Mouse (Mus musculus) cortical plate, adult 2 months (tissue): ENCODE measurements around the gene Pyy. TPM values are rescaled to one million over a fixed set of nuclear protein-coding genes. Genes with fewer than 3 reads are reported as not detected.

Experiments
- H3K27ac ChIP-seq: fragments of 200-500 bp; 2 replicates; pipeline ENCODE4 v1.5.1; 2012; ENCODE audit warnings: low read length, control low read depth, inconsistent platforms; ENCODE audit not compliant: insufficient read depth
- H3K4me1 ChIP-seq: fragments of 200-500 bp; 2 replicates; pipeline ENCODE4 v1.6.1; 2011; ENCODE audit warnings: low read length; ENCODE audit not compliant: control insufficient read depth, insufficient read depth
- H3K4me3 ChIP-seq: fragments of 200-500 bp; 2 replicates; pipeline ENCODE4 v1.5.1; 2011; ENCODE audit warnings: mild to moderate bottlenecking, low read length, control low read depth; ENCODE audit not compliant: insufficient read depth
- CTCF ChIP-seq: fragments of 200-500 bp; IDR thresholded peaks from 2 replicates; pipeline ENCODE4 v1.5.1; 2011; ENCODE audit warnings: mild to moderate bottlenecking, control low read depth, low read length; ENCODE audit not compliant: insufficient read depth; ENCODE audit errors: extremely low read depth
- POLR2A ChIP-seq: fragments of 200-500 bp; IDR thresholded peaks from 2 replicates; pipeline ENCODE4 v1.6.1; 2011; ENCODE audit warnings: mild to moderate bottlenecking, low read length, control low read depth; ENCODE audit not compliant: insufficient read depth; ENCODE audit errors: extremely low read depth
- polyA plus RNA-seq: library from polyadenylated mRNA; depleted of rRNA; stranded (reverse); fragments of >200 nt; gene quantifications from 2 replicates; pipeline ENCODE4 v1.2.3, GENCODE M21; 2012

Gene Pyy
- polyA plus RNA-seq, 1 experiment: not detected

- H3K27ac ChIP-seq: no peak overlapping the region
- no peaks in the 10 kb centered on the region for H3K4me1 ChIP-seq
- no peak overlapping the region for H3K4me3 ChIP-seq
- no peak for TF ChIP-seq POLR2A
- peak; percentile 55 for TF ChIP-seq CTCF
These were observed 32.9 kb upstream of the Pyy start for GRCm38 (mm10) chr11:102140508-102140907.

DNA sequence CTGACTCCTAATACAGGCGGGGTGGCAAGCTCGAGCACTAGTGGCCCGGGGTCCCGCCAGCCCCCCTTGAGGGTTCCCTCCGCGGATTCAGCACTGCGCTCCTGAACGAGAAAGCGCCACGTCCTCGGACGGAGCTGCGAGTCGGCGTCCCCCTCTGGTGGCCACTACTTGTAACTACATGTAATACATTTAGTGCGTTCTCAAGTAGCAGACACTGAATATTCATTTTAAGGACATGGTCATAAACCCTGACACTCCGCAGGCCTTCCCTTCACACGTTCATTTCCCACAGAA, 30.8 kb upstream of the Pyy start:
- TF ChIP-seq CTCF: peak; percentile 86
- TF ChIP-seq POLR2A: no peak
- no peaks in the 10 kb centered on the region for H3K4me1 ChIP-seq
- no peak overlapping the region for H3K4me3 ChIP-seq
- H3K27ac ChIP-seq: no peak overlapping the region

GRCm38 (mm10) chr11:102137625-102138446, 30.2 kb upstream of the Pyy start:
- H3K27ac ChIP-seq: no peak overlapping the region
- TF ChIP-seq CTCF (no peak), POLR2A (no peak)
- H3K4me1 ChIP-seq: no peaks in the 10 kb centered on the region
- H3K4me3 ChIP-seq: no peak overlapping the region

- no peak overlapping the region for H3K4me3 ChIP-seq
- H3K27ac ChIP-seq: no peak overlapping the region
- no peaks in the 10 kb centered on the region for H3K4me1 ChIP-seq
- no peak for TF ChIP-seq CTCF
- no peak for TF ChIP-seq POLR2A
These were observed 26.9 kb upstream of the Pyy start for GRCm38 (mm10) chr11:102134516-102134915.

GRCm38 (mm10) chr11:102117386-102117785, 9.8 kb upstream of the Pyy start:
- H3K4me1 ChIP-seq: no peaks in the 10 kb centered on the region
- TF ChIP-seq POLR2A: no peak
- no peak for TF ChIP-seq CTCF
- H3K4me3 ChIP-seq: no peak overlapping the region
- H3K27ac ChIP-seq: no peak overlapping the region

DNA sequence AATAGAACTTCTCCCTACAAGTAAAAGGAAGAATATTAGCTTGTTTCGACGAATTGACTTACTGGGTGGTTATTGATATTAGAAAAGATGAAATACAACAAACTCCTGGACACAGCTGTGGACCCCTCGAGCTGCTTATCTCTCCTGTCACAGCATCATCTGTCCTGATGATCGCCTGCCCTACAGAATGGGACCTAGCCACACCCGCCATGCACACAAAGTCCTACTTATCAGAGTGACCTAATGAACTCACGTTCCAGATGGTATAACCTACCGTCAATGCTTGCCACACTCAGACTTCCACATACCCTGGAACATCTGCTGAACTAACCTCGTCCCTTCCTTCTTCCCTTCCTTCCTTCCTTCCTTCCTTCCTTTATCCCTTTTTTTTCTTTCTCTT, 8.6 kb upstream of the Pyy start:
- no peak overlapping the region for H3K27ac ChIP-seq
- no peak overlapping the region for H3K4me3 ChIP-seq
- no peaks in the 10 kb centered on the region for H3K4me1 ChIP-seq
- TF ChIP-seq POLR2A (no peak), CTCF (no peak)

GRCm38 (mm10) chr11:102111576-102111975, 3.9 kb upstream of the Pyy start:
- TF ChIP-seq POLR2A (no peak), CTCF (no peak)
- H3K27ac ChIP-seq: no peak overlapping the region
- no peaks in the 10 kb centered on the region for H3K4me1 ChIP-seq
- no peak overlapping the region for H3K4me3 ChIP-seq

DNA sequence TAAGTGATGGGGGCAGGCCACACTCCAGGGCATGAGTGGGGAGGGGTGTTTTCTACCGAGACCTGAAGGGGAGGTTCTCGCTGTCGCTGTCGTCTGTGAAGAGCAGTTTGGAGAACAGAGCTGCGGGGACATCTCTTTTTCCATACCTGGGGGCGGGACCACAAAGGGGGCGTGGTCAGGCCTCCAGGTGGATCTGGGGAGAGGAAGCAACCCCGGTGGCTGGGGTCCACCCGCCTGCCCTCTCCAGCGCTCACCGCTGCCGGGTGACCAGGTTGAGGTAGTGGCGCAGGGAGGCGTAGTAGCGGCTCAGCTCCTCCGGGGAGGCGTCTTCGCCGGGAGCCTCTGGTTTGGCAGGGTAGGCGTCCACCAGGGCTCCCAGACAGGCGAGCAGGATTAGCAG, 721 bp downstream of the Pyy start:
- H3K4me3 ChIP-seq: no peak overlapping the region
- TF ChIP-seq CTCF (no peak), POLR2A (no peak)
- H3K4me1 ChIP-seq: no peaks in the 10 kb centered on the region
- no peak overlapping the region for H3K27ac ChIP-seq

DNA sequence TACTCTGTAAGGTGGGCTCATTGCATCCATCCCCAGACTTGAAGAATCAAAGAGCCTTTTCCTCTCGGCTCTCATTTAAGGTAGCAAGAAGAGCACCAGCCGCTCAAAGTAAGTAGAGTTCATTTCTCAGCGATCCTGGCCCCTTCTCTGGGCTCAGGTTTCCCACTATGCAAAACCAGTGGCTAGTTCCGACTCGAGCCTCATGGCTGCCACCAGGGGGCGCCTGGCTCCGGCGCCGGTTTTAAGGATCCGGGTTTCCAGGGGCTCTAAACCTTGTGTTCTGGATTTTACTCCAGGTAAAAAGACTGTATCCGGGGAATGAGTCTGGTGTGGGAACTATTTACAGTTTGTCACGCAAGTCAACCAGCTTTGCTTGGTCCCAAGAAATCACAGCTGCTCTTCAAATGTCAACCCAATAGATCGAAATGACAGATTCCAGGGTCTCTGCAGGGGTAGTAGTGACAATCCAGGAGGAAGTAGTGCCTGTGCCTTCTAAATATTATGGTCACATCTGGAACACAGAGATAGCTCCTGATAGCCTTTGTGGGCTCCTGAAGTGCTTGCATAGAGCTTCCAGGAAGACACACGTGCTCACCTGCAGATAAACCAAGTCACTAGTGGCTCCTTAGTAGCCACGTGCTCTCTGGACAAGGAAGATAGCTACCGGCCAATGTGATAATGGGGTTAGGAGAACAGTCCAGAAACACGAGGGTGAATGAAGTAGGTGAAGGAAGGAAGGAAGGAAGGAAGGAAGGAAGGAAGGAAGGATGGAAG, 5.0 kb downstream of the Pyy start:
- no peaks in the 10 kb centered on the region for H3K4me1 ChIP-seq
- H3K4me3 ChIP-seq: no peak overlapping the region
- no peak overlapping the region for H3K27ac ChIP-seq
- TF ChIP-seq POLR2A (no peak), CTCF (peak; percentile 48)

GRCm38 (mm10) chr11:102101219-102101618, 6.4 kb downstream of the Pyy start, which contains the start of gene Ppy:
Gene Ppy, minus strand, starts transcription at chr11:102101319.
- H3K4me3 ChIP-seq: no peak within 1 kb of the TSS
- no peak for TF ChIP-seq CTCF
- no peak for TF ChIP-seq POLR2A
- H3K27ac ChIP-seq: no peak within 1 kb of the TSS
- no peaks in the 10 kb centered on the region for H3K4me1 ChIP-seq
